Mouse (Mus musculus) C2C12 (cell line): ENCODE results near the gene Ubqln3. TPM values are rescaled to one million over a fixed set of nuclear protein-coding genes. Genes with fewer than 3 reads are reported as not detected.

Experiments used
- H3K27me3 ChIP-seq: one replicate; pipeline ENCODE4 v1.6.1; 2011; ENCODE audit not compliant: control insufficient read depth, insufficient read depth, insufficient read length
- H3K36me3 ChIP-seq: one replicate; pipeline ENCODE4 v1.6.1; 2011; ENCODE audit not compliant: control insufficient read depth, insufficient read depth
- H3K4me3 ChIP-seq: one replicate; pipeline ENCODE4 v1.5.1; 2011; ENCODE audit warnings: mild to moderate bottlenecking, control low read depth; ENCODE audit not compliant: poor library complexity, insufficient read depth, severe bottlenecking
- H3K79me2 ChIP-seq: one replicate; pipeline ENCODE4 v1.6.1; 2011; ENCODE audit not compliant: control insufficient read depth, insufficient read depth
- H3K79me3 ChIP-seq: one replicate; pipeline ENCODE4 v1.6.1; 2011; ENCODE audit warnings: low read depth, control low read depth
- H3ac ChIP-seq: one replicate; pipeline ENCODE3; 2011; ENCODE audit warnings: low read depth; ENCODE audit not compliant: control insufficient read depth, insufficient read length
- CEBPB ChIP-seq: IDR thresholded peaks from one replicate; pipeline ENCODE4 v1.6.1; 2011; ENCODE audit warnings: low read depth, mild to moderate bottlenecking, control low read depth, moderate library complexity
- CTCF ChIP-seq: IDR thresholded peaks from one replicate; pipeline ENCODE4 v1.5.1; 2011; ENCODE audit not compliant: control insufficient read depth, insufficient read depth, insufficient read length
- FOSL1 ChIP-seq: IDR thresholded peaks from one replicate; pipeline ENCODE4 v1.8.0; 2011; ENCODE audit warnings: mild to moderate bottlenecking, low read length; ENCODE audit not compliant: poor library complexity, insufficient read depth, severe bottlenecking
- MAX ChIP-seq: IDR thresholded peaks from one replicate; pipeline ENCODE4 v1.6.1; 2011; ENCODE audit warnings: mild to moderate bottlenecking, control low read depth
- MYOD1 ChIP-seq: IDR thresholded peaks from one replicate; pipeline ENCODE4 v1.6.1; 2011; ENCODE audit warnings: low read depth; ENCODE audit not compliant: control insufficient read depth, insufficient read length
- MYOG ChIP-seq: IDR thresholded peaks from one replicate; pipeline ENCODE4 v1.6.1; 2011; ENCODE audit not compliant: control insufficient read depth, insufficient read length; ENCODE audit errors: extremely low read depth
- USF1 ChIP-seq: IDR thresholded peaks from one replicate; pipeline ENCODE4 v1.6.1; 2011; ENCODE audit warnings: low read depth, mild to moderate bottlenecking, control low read depth, moderate library complexity
- long read RNA-seq, 2 experiments: library from polyadenylated mRNA; unstranded; transcript quantifications; one replicate each; pipeline ENCODE4 v2.0.0; 2019 to 2020
- polyA plus RNA-seq: library from polyadenylated mRNA; unstranded; fragments of >200 nt; fragmentation: generic; extraction: Trizol; gene quantifications from one replicate; pipeline ENCODE4 v1.2.1, GENCODE M21; 2012; ENCODE audit warnings: missing spikeins

Ubqln3 gene
- polyA plus RNA-seq, result not detected
- long read RNA-seq, experiment 1, result 0 reads
- long read RNA-seq, experiment 2, result 0 reads

DNA sequence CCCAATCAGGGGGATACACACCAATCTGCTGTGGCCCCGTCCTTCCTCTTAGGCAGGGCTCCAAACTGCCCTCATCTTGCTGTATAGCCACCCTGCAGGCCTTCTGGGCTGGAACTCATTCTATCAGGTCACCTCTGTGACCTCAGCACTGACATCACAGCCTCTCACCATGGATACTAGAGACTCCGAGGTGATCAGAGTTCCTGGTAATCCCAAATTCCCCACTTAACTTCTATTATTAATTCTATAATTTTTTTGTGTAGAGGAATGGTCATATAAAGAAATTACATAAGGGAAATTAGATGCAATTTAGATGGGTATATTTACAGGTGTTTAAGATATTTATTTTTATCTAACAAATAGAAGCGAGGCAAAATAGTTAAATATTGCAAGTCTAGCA lies at the start of gene Ubqln3:
Gene Ubqln3, minus strand, starts transcription at position 101 of the 400 bp plus-strand sequence.
- Histone ChIP-seq H3K4me3 (no peak within 1 kb of the TSS), H3K79me2 (no peaks in the 10 kb centered on the region), H3K79me3 (no peaks in the 10 kb centered on the region), H3ac (no peak within 1 kb of the TSS), H3K36me3 (no peaks in the 10 kb centered on the region), H3K27me3 (no peaks in the 10 kb centered on the region)
- TF ChIP-seq MYOD1, result no peak
- TF ChIP-seq CEBPB, result no peak
- TF ChIP-seq USF1, result no peak
- no peak for TF ChIP-seq CTCF
- TF ChIP-seq MAX, result no peak
- no peak for TF ChIP-seq FOSL1
- TF ChIP-seq MYOG, result no peak

GRCm38 (mm10) chr7:104191275-104191674 lies 48.2 kb upstream of the Ubqln3 start:
- no peaks in the 10 kb centered on the region for H3K36me3 ChIP-seq
- H3K27me3 ChIP-seq, result no peaks in the 10 kb centered on the region
- no peak overlapping the region for H3K4me3 ChIP-seq
- H3K79me2 ChIP-seq, result no peaks in the 10 kb centered on the region
- TF ChIP-seq USF1 (no peak), CTCF (no peak), FOSL1 (no peak), MAX (no peak), MYOG (no peak), CEBPB (no peak), MYOD1 (no peak)
- no peak overlapping the region for H3ac ChIP-seq
- no peaks in the 10 kb centered on the region for H3K79me3 ChIP-seq

DNA sequence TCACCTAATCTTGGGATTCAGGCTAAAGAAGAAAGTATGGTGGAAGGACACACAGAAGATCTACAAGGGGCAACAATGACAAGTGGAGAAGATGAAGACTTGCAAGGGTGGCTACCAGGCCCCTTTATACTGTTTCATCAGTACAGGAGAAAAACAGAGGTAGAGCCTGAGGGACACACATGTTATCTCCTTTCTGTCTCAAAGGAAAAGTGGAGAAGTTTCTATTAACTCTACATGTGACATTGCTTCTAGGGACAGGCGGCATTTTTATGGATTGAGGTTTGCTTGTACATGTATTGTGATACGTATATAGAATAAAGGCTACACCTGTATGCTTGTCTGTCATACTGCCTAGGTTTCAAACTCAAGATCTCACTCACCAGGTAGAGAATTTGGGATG lies 40.2 kb upstream of the Ubqln3 start, which contains the start of gene Olfr648:
Gene Olfr648, minus strand, starts transcription at position 101 of the 400 bp plus-strand sequence.
- no peaks in the 10 kb centered on the region for H3K79me2 ChIP-seq
- H3K4me3 ChIP-seq, result no peak within 1 kb of the TSS
- no peak within 1 kb of the TSS for H3ac ChIP-seq
- no peaks in the 10 kb centered on the region for H3K27me3 ChIP-seq
- no peak for TF ChIP-seq MYOG
- TF ChIP-seq MYOD1, result no peak
- no peak for TF ChIP-seq USF1
- no peak for TF ChIP-seq CTCF
- no peak for TF ChIP-seq CEBPB
- no peak for TF ChIP-seq FOSL1
- H3K36me3 ChIP-seq, result no peaks in the 10 kb centered on the region
- no peaks in the 10 kb centered on the region for H3K79me3 ChIP-seq

DNA sequence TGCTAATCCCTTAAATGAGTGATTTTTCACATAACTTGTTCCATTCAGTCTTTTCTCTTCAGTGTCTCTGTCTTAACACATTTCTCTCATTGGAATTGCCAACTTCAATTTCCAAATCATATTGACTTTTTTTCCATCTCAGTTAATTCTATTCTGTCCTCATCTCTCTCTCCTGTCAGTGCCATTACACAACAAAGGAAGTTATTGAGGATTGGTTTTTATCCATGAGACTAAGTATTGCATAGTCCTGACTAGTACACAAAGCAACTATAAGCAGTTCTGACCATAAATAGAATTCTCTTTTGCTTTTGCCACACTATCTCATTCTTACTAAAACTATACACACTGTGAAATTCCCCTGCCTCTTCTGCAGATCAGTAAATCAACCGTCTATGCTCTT lies 36.0 kb upstream of the Ubqln3 start:
- H3ac ChIP-seq, result no peak overlapping the region
- H3K79me2 ChIP-seq, result no peaks in the 10 kb centered on the region
- H3K79me3 ChIP-seq, result no peaks in the 10 kb centered on the region
- H3K4me3 ChIP-seq, result no peak overlapping the region
- H3K36me3 ChIP-seq, result no peaks in the 10 kb centered on the region
- H3K27me3 ChIP-seq, result no peaks in the 10 kb centered on the region
- no peak for TF ChIP-seq FOSL1
- no peak for TF ChIP-seq MYOD1
- no peak for TF ChIP-seq CTCF
- no peak for TF ChIP-seq USF1
- TF ChIP-seq CEBPB, result no peak
- no peak for TF ChIP-seq MYOG
- TF ChIP-seq MAX, result no peak

- no peaks in the 10 kb centered on the region for H3K27me3 ChIP-seq
- H3K79me2 ChIP-seq, result no peaks in the 10 kb centered on the region
- H3ac ChIP-seq, result no peak overlapping the region
- no peaks in the 10 kb centered on the region for H3K79me3 ChIP-seq
- TF ChIP-seq FOSL1, result no peak
- TF ChIP-seq CTCF, result no peak
- no peak for TF ChIP-seq MAX
- no peak for TF ChIP-seq MYOG
- no peak for TF ChIP-seq MYOD1
- no peak for TF ChIP-seq USF1
- no peak overlapping the region for H3K4me3 ChIP-seq
- no peaks in the 10 kb centered on the region for H3K36me3 ChIP-seq
These were observed 35.5 kb upstream of the Ubqln3 start for GRCm38 (mm10) chr7:104178422-104179054.

- no peak overlapping the region for H3ac ChIP-seq
- H3K79me3 ChIP-seq, result no peaks in the 10 kb centered on the region
- H3K36me3 ChIP-seq, result no peaks in the 10 kb centered on the region
- no peaks in the 10 kb centered on the region for H3K27me3 ChIP-seq
- H3K4me3 ChIP-seq, result no peak overlapping the region
- no peaks in the 10 kb centered on the region for H3K79me2 ChIP-seq
- TF ChIP-seq CTCF (no peak), MYOG (no peak), MAX (no peak), FOSL1 (no peak), CEBPB (no peak), USF1 (no peak), MYOD1 (no peak)
These were observed 32.0 kb upstream of the Ubqln3 start for GRCm38 (mm10) chr7:104175085-104175484.
